Mouse (Mus musculus) neural tube, embryonic 15.5 days (tissue): Measurements from ENCODE around the gene Parn. TPM values are rescaled to one million over a fixed set of nuclear protein-coding genes. Genes with fewer than 3 reads are reported as not detected.

Experiments used
- ATAC-seq: fragments of 200-750 bp; cut with Nextera tagmentation; 2 replicates; pipeline ENCODE4 v1.8.0; 2017; ENCODE audit warnings: mild to moderate bottlenecking, moderate TSS enrichment, moderate library complexity; ENCODE audit not compliant: low FRiP score
- H3K27ac ChIP-seq: fragments of 300-500 bp; sonication (generic); replicated peaks from 2 replicates; pipeline ENCODE4 v1.5.1; 2015; ENCODE audit warnings: mild to moderate bottlenecking, inconsistent platforms
- H3K27me3 ChIP-seq: fragments of 300-500 bp; sonication (generic); replicated peaks from 2 replicates; pipeline ENCODE4 v1.6.1; 2015; ENCODE audit warnings: inconsistent platforms
- H3K36me3 ChIP-seq: fragments of 300-500 bp; sonication (generic); 2 replicates; pipeline ENCODE4 v1.6.1; 2015; ENCODE audit warnings: inconsistent platforms
- H3K4me1 ChIP-seq: fragments of 300-500 bp; sonication (generic); 2 replicates; pipeline ENCODE4 v1.6.1; 2015; ENCODE audit warnings: inconsistent platforms
- H3K4me2 ChIP-seq: fragments of 300-500 bp; sonication (generic); 2 replicates; pipeline ENCODE4 v1.6.1; 2015; ENCODE audit warnings: inconsistent platforms, mild to moderate bottlenecking, moderate library complexity
- H3K4me3 ChIP-seq: fragments of 300-500 bp; sonication (generic); replicated peaks from 2 replicates; pipeline ENCODE4 v1.5.1; 2015; ENCODE audit warnings: mild to moderate bottlenecking, inconsistent platforms
- H3K9ac ChIP-seq: fragments of 300-500 bp; sonication (generic); replicated peaks from 2 replicates; pipeline ENCODE4 v1.6.1; 2015; ENCODE audit warnings: mild to moderate bottlenecking, inconsistent platforms
- H3K9me3 ChIP-seq: fragments of 300-500 bp; sonication (generic); replicated peaks from 2 replicates; pipeline ENCODE4 v1.6.1; 2016; ENCODE audit warnings: inconsistent platforms
- WGBS: fragments of 180-500 bp; shearing (Covaris S2); methylation state at CpG from one replicate; pipeline ENCODE4 v1.1.7; 2015; ENCODE audit warnings: mixed read lengths; 5-methylcytosine and 5-hydroxymethylcytosine counted together
- polyA plus RNA-seq: library from polyadenylated mRNA; unstranded; fragments of >200 nt; fragmentation: Nextera tagmentation; extraction: Ambion mirVana; gene quantifications from 2 replicates; pipeline ENCODE4 v1.2.1, GENCODE M21; 2015

Gene Parn
- polyA plus RNA-seq, 1 experiment from 2014 or later, result 28.2 TPM

DNA sequence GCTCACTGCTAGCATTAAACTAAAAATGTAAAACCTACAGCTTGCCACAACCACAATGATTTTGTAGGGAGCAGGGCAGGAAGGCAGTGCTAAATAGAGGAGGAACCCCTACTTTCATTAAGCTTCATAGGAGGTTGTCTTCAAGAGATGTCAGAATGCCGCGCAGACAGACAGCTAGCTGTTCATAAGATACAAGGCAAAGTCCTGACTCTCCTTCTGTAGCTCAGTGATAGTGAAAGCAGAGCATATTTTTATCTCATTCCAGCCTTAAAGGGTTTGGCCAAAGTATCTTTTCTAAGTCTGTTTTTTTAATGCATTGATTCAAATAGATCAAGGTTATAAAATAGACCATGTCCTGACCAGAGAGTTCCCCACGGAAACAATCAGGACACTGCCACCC lies 47.8 kb downstream of the Parn start:
- H3K36me3 ChIP-seq, result peaks cover 20% of the 10 kb centered on the region; the same call in 1 of the 2 replicates
- no peaks in the 10 kb centered on the region for H3K9me3 ChIP-seq
- H3K4me1 ChIP-seq, result no peaks in the 10 kb centered on the region
- no peak overlapping the region for H3K9ac ChIP-seq
- no peak for ATAC-seq
- no peak overlapping the region for H3K4me2 ChIP-seq
- no peak overlapping the region for H3K27ac ChIP-seq
- no peaks in the 10 kb centered on the region for H3K27me3 ChIP-seq
- WGBS, result over 99% methylated on average over 3 of the region's 3 CpGs
- H3K4me3 ChIP-seq, result no peak overlapping the region

DNA sequence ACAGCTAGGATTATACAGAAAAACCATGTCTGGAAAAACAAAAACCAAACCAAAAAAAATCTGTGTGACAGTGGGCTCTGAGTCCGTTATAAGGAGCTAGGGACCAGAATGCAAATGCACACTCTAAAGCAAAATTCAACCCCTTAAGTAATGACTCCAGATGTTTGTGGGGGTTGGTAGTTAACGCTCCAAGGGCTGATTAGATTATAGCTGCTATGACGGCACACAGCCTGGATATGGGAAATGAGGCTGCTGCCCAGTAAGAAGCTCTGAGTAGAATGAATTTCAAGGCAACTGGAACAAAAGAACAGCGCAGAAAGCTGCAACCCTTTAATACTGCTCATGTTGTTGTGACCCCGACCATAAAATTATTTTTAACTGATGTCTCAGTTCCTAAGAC lies 52.7 kb downstream of the Parn start:
- Histone ChIP-seq H3K27me3 (no peaks in the 10 kb centered on the region), H3K4me1 (no peaks in the 10 kb centered on the region), H3K9ac (no peak overlapping the region), H3K4me3 (no peak overlapping the region), H3K27ac (no peak overlapping the region), H3K9me3 (no peaks in the 10 kb centered on the region), H3K36me3 (peaks cover 6% of the 10 kb centered on the region; the same call in 1 of the 2 replicates), H3K4me2 (no peak overlapping the region)
- ATAC-seq, result no peak
- WGBS, result 75% methylated on average over 5 of the region's 5 CpGs

DNA sequence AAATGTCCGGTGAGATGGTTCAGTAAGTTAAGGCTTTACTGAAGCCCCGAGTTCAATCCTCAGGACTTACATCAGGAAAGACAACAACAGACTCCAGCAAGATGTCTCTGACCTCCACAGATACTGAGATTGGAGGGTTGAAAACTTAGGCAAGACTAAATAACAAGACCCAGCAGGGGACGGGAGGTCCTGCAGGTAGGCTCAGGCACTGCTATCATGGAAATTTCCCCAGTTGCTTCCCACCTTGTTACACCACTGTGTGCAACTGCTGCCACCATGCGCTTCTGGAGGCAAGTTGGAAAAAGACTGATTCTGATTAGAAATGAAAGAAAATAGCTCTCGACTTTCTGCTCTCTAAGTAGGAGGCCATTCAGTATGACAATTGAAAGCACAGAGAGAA lies 55.4 kb downstream of the Parn start:
- WGBS, result 92% methylated on average over 5 of the region's 5 CpGs
- 0 out of 2 replicates have a peak, but pooled peaks cover 4% of the 10 kb centered on the region for H3K36me3 ChIP-seq
- no peak overlapping the region for H3K4me3 ChIP-seq
- no peaks in the 10 kb centered on the region for H3K27me3 ChIP-seq
- H3K4me2 ChIP-seq, result no peak overlapping the region
- no peak for ATAC-seq
- 0 out of 2 replicates have a peak, but pooled peaks cover 5% of the 10 kb centered on the region for H3K4me1 ChIP-seq
- no peak overlapping the region for H3K9ac ChIP-seq
- H3K9me3 ChIP-seq, result no peaks in the 10 kb centered on the region
- no peak overlapping the region for H3K27ac ChIP-seq

DNA sequence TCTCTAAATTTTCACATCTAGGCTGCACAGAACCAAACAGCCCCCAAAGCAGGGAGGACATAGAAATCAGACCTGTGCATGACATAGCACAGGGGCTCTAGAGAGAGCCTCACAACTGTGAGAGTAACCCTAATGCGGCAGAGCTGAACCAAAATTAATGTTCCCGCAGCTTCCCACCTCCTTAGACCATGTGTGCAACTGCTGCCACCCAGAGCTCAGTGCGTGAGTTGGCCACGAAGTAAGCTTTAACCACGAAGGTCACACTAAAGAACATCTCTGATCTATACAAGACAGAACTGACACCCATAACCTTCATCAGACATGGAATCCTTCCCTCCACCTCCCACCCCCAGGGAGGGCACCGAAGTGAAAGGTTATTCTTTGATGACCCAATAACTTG lies 55.9 kb downstream of the Parn start:
- Histone ChIP-seq H3K4me1 (0 out of 2 replicates have a peak, but pooled peaks cover 5% of the 10 kb centered on the region), H3K27ac (no peak overlapping the region), H3K27me3 (no peaks in the 10 kb centered on the region), H3K9me3 (no peaks in the 10 kb centered on the region), H3K4me3 (no peak overlapping the region), H3K4me2 (no peak overlapping the region), H3K36me3 (0 out of 2 replicates have a peak, but pooled peaks cover 4% of the 10 kb centered on the region), H3K9ac (no peak overlapping the region)
- WGBS, result 82% methylated on average over 6 of the region's 6 CpGs
- ATAC-seq, result no peak

DNA sequence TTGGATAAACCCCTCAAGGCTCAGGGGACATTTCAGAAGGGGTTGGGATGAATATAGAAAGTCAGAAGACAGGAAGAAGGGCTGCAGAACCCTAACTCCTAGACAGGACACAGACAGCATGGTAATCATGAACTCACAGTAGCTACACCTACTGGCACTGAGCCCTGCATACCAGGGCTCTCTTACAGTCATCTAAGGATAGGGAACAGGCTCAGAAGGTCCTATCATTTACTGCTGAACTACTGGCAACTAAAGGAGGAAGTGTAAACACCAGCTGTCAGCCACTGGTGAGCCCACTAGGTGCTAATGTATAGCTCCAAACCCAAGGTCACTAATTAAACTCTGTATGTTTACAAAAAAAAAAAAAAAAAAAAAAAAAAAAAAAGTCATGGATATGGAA lies 56.6 kb downstream of the Parn start:
- no peak overlapping the region for H3K27ac ChIP-seq
- no peaks in the 10 kb centered on the region for H3K9me3 ChIP-seq
- no peak overlapping the region for H3K4me3 ChIP-seq
- ATAC-seq, result no peak
- H3K4me2 ChIP-seq, result no peak overlapping the region
- H3K36me3 ChIP-seq, result peaks cover 6% of the 10 kb centered on the region; the same call in 1 of the 2 replicates
- 0 out of 2 replicates have a peak, but pooled peaks cover 5% of the 10 kb centered on the region for H3K4me1 ChIP-seq
- H3K9ac ChIP-seq, result no peak overlapping the region
- no peaks in the 10 kb centered on the region for H3K27me3 ChIP-seq

DNA sequence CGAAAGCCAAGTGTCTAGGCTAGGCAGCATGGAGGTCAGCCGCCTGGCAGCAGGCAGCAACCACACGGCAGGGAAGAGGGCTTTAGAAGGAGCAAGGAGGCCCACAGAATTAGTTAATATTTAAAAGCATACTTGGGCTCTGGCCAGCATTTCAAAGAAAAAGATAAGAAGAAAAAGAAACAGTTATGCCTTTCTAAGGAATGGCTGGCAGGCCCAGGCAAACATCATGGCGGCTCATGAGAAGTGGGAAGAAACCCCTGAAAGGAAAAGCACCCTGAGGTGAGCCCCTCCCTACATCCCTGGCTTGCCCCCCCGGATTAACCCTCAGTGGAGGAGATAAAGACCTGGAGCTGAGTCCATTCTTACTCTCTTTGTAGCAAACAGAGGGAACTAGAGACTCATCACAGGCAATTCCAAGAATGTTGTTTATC lies 57.0 kb downstream of the Parn start:
- Histone ChIP-seq H3K9ac (no peak overlapping the region), H3K9me3 (no peaks in the 10 kb centered on the region), H3K27me3 (no peaks in the 10 kb centered on the region), H3K4me1 (0 out of 2 replicates have a peak, but pooled peaks cover 5% of the 10 kb centered on the region), H3K4me3 (no peak overlapping the region), H3K4me2 (no peak overlapping the region), H3K36me3 (peaks cover 11% of the 10 kb centered on the region; the same call in 1 of the 2 replicates), H3K27ac (no peak overlapping the region)
- ATAC-seq, result no peak
- 72% methylated on average over 5 of the region's 5 CpGs for WGBS

DNA sequence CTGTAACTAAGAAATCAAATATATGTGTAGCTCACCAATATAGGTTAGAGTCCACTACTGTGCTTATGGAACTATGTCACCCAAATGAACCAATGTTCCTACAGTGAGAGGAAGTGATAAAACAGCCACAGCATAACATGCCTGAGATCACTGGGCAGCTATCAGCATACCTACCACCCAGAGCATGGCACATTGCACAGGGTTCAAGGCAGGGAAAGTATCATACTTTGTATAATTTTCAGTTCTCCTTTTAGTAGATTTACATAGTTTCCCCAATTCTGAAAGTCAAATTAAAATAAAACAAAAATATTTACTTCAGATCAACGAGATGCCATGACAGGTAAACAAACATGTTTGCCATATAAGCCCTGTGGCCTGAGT lies 59.3 kb downstream of the Parn start:
- Histone ChIP-seq H3K4me2 (no peak overlapping the region), H3K9ac (no peak overlapping the region), H3K4me1 (0 out of 2 replicates have a peak, but pooled peaks cover 5% of the 10 kb centered on the region), H3K36me3 (peaks cover 18% of the 10 kb centered on the region; the same call in 1 of the 2 replicates), H3K4me3 (no peak overlapping the region), H3K9me3 (no peaks in the 10 kb centered on the region), H3K27me3 (no peaks in the 10 kb centered on the region), H3K27ac (no peak overlapping the region)
- no peak for ATAC-seq
- WGBS, result 91% methylated on average over 1 of the region's 1 CpGs

DNA sequence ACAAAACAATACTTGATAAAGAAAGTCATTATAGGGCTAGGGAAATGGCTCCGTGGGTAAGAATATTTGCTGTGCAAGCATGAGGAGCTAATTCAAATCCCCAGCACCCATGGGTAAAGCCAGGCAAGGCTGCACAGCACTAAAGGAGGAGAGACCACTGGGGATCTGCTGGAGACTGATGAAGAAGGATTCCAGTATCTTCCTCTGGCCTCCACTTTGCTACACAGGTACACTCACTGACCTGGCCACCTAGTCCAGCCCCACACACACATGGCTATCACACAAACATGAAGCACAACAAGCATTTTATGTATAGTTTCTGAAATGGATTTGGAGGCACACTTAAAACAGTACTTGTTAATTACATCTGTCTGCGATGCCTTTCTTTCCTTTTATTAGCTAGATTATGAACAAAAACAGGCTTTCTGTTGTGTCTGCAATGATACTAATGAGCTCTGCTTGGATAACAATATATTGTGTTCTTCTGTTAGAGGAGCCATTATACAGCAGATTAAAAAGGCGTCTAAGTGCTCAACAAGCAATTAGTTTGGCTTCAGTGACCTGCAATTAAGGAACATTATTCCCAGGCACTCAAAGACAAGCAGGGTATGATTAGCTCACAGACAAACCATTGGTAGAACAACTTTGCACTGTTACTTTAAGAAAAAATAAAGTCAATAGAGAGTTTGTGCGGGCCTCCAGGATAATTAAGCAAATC lies 59.8 kb downstream of the Parn start:
- Histone ChIP-seq H3K27ac (peak overlapping the region; percentile 19; the same call in 1 of the 2 replicates), H3K36me3 (peaks cover 18% of the 10 kb centered on the region; the same call in 1 of the 2 replicates), H3K4me2 (no peak overlapping the region), H3K4me3 (no peak overlapping the region), H3K27me3 (no peaks in the 10 kb centered on the region), H3K9me3 (no peaks in the 10 kb centered on the region), H3K4me1 (0 out of 2 replicates have a peak, but pooled peaks cover 5% of the 10 kb centered on the region), H3K9ac (no peak overlapping the region)
- peak; percentile 83 for ATAC-seq
- WGBS, result 43% methylated on average over 4 of the region's 4 CpGs

DNA sequence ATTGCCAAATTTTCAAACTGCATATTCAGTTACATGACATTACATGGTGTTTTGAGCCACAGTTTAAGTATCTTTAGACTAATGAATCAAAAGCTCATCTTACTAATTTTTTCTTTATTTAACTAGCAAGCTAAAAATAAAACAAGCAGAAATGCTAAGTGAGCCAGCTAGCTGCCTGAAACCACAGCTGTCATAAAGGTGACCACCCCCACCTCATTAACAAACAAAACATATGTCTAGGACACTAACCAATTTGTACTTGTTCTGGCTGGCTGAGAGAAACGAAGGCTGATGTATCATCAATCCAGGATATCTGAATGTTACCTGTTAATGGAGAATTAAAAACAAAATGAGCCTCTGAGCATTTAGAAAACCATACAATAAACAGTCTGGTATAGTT lies 65.2 kb downstream of the Parn start:
- H3K4me3 ChIP-seq, result no peak overlapping the region
- ATAC-seq, result no peak
- no peaks in the 10 kb centered on the region for H3K9me3 ChIP-seq
- peaks cover 23% of the 10 kb centered on the region; the same call in 1 of the 2 replicates for H3K36me3 ChIP-seq
- H3K27ac ChIP-seq, result no peak overlapping the region
- no peak overlapping the region for H3K4me2 ChIP-seq
- H3K9ac ChIP-seq, result no peak overlapping the region
- H3K27me3 ChIP-seq, result no peaks in the 10 kb centered on the region
- H3K4me1 ChIP-seq, result 0 out of 2 replicates have a peak, but pooled peaks cover under 1% of the 10 kb centered on the region
- 49% methylated on average over 1 of the region's 1 CpGs for WGBS

DNA sequence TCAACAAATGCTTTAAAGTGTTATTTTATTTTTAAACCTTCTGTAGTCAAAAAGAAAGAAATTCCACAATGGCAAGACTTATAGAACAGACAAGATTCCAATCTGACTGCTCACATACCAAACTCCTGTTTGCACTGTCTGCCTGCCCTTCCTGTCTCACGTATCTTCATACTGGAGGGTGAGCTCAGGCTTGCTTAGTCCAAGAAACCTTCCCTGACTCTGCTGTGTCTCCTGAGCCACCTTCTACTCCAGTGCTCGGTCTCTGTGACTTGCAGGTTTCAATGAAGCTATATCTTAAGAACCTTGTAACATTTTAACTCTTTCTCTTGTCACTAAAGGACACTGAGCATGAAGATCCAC lies 78.9 kb downstream of the Parn start:
- Histone ChIP-seq H3K9ac (no peak overlapping the region), H3K36me3 (0 out of 2 replicates have a peak, but pooled peaks cover 5% of the 10 kb centered on the region), H3K27ac (no peak overlapping the region), H3K4me2 (no peak overlapping the region), H3K9me3 (no peaks in the 10 kb centered on the region), H3K27me3 (no peaks in the 10 kb centered on the region), H3K4me3 (no peak overlapping the region), H3K4me1 (no peaks in the 10 kb centered on the region)
- ATAC-seq, result no peak
- WGBS, result 84% methylated on average over 2 of the region's 2 CpGs

DNA sequence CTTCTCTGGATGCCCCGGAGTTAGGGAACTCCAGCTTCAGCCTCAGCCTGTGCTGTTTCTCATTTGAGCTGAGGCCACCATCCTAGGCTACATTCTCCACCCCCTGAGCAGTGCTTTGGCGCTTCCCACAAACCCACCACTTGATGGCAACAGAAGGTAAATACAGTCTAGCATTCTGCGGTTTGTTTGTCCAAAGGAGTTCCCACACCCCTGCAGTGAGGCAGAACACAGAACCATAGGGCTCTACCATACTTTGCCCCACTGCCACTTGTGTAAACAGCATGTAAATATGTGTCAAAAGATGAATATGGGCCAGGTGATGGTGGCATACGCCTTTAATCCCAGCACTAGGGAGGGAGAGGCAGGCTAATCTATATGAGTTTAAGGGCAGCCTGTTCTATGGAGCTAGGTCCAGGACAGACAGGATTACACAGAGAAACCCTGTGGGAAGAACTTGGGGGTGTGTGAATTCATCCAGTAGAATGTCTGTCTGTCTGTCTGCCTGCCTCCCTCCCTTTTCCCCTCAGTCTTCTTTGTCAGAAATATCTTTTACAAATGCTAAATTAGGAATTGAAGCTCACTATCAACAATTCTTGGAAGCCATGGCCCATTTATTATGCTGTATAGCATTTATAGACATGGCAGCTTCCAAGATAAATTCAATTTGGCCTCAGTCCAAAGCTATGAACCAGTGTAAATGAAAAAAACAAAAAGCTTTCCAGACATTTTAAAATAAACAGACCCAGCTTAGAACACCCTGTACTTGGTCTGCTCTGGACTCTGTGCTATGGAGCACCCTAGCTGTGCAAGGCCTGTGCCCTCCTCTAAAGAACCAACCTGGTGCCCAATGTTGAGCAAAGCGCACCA lies 79.6 kb downstream of the Parn start:
- Histone ChIP-seq H3K36me3 (0 out of 2 replicates have a peak, but pooled peaks cover 3% of the 10 kb centered on the region), H3K27me3 (no peaks in the 10 kb centered on the region), H3K27ac (no peak overlapping the region), H3K4me2 (no peak overlapping the region), H3K4me1 (no peaks in the 10 kb centered on the region), H3K4me3 (no peak overlapping the region), H3K9ac (no peak overlapping the region), H3K9me3 (no peaks in the 10 kb centered on the region)
- no peak for ATAC-seq
- WGBS, result 84% methylated on average over 5 of the region's 5 CpGs
